Mouse (Mus musculus) CD4-positive, CD25-positive, alpha-beta regulatory T cell, adult 4 months (primary cell): Measurements from ENCODE around the gene Exoc3l2. TPM values are rescaled to one million over a fixed set of nuclear protein-coding genes. Genes with fewer than 3 reads are reported as not detected.

Experiments
- ATAC-seq: one replicate; pipeline ENCODE4 v1.8.0; 2017
- polyA plus RNA-seq, 2 experiments: library from polyadenylated mRNA; unstranded; fragments of 100-300 nt; shearing (Covaris generic); gene quantifications; one replicate each; pipeline ENCODE4 v1.2.1; 2017

Gene Exoc3l2
- not detected for polyA plus RNA-seq

GRCm38 (mm10) chr7:19462884-19463381, at the start of gene Exoc3l2:
TSS of gene Exoc3l2 (plus strand) at chr7:19463331.
- no peak for ATAC-seq

- no peak for ATAC-seq
These were observed 49.6 kb upstream of the Exoc3l2 start for GRCm38 (mm10) chr7:19413525-19413924.

GRCm38 (mm10) chr7:19416590-19416989, 46.5 kb upstream of the Exoc3l2 start:
- ATAC-seq, result no peak

GRCm38 (mm10) chr7:19420121-19420520, 43.0 kb upstream of the Exoc3l2 start:
- peak; percentile 10 for ATAC-seq

GRCm38 (mm10) chr7:19420821-19421636, 42.1 kb upstream of the Exoc3l2 start:
- ATAC-seq, result peak; percentile 99

- ATAC-seq, result no peak
These were observed 40.0 kb upstream of the Exoc3l2 start for GRCm38 (mm10) chr7:19423083-19423482.

GRCm38 (mm10) chr7:19424051-19424450, 39.1 kb upstream of the Exoc3l2 start:
- ATAC-seq, result no peak

- no peak for ATAC-seq
These were observed 36.8 kb upstream of the Exoc3l2 start for GRCm38 (mm10) chr7:19426349-19426748.

- ATAC-seq, result no peak
These were observed 36.2 kb upstream of the Exoc3l2 start for GRCm38 (mm10) chr7:19426888-19427287.

- no peak for ATAC-seq
These were observed 35.0 kb upstream of the Exoc3l2 start for GRCm38 (mm10) chr7:19427999-19428650.

- ATAC-seq, result no peak
These were observed 33.4 kb upstream of the Exoc3l2 start for GRCm38 (mm10) chr7:19429726-19430125.

- ATAC-seq, result no peak
These were observed 32.7 kb upstream of the Exoc3l2 start for GRCm38 (mm10) chr7:19430402-19430801.

- ATAC-seq, result no peak
These were observed 30.7 kb upstream of the Exoc3l2 start for GRCm38 (mm10) chr7:19432475-19432874.

GRCm38 (mm10) chr7:19436276-19436675, 26.9 kb upstream of the Exoc3l2 start:
- ATAC-seq, result no peak

GRCm38 (mm10) chr7:19437048-19437447, 26.1 kb upstream of the Exoc3l2 start:
- ATAC-seq, result no peak

- no peak for ATAC-seq
These were observed 21.6 kb upstream of the Exoc3l2 start for GRCm38 (mm10) chr7:19441448-19442091.

GRCm38 (mm10) chr7:19443344-19443743, 19.8 kb upstream of the Exoc3l2 start:
- peak; percentile 58 for ATAC-seq

- no peak for ATAC-seq
These were observed 18.3 kb upstream of the Exoc3l2 start for GRCm38 (mm10) chr7:19444801-19445200.

GRCm38 (mm10) chr7:19447689-19448088, 15.4 kb upstream of the Exoc3l2 start:
- ATAC-seq, result no peak

GRCm38 (mm10) chr7:19449165-19449564, 14.0 kb upstream of the Exoc3l2 start:
- no peak for ATAC-seq

GRCm38 (mm10) chr7:19455186-19455585, 7.9 kb upstream of the Exoc3l2 start:
- no peak for ATAC-seq

- no peak for ATAC-seq
These were observed 7.2 kb upstream of the Exoc3l2 start for GRCm38 (mm10) chr7:19455819-19456495.

- no peak for ATAC-seq
These were observed 6.5 kb upstream of the Exoc3l2 start for GRCm38 (mm10) chr7:19456628-19457027.
